Mouse (Mus musculus): ENCODE measurements around the gene Klhl20.
"Not testable (repeated sequence)": the region's sequence is repeated elsewhere in the genome, so short reads cannot be mapped to it uniquely, and the experiment has no call there.

Gene Klhl20

DNA sequence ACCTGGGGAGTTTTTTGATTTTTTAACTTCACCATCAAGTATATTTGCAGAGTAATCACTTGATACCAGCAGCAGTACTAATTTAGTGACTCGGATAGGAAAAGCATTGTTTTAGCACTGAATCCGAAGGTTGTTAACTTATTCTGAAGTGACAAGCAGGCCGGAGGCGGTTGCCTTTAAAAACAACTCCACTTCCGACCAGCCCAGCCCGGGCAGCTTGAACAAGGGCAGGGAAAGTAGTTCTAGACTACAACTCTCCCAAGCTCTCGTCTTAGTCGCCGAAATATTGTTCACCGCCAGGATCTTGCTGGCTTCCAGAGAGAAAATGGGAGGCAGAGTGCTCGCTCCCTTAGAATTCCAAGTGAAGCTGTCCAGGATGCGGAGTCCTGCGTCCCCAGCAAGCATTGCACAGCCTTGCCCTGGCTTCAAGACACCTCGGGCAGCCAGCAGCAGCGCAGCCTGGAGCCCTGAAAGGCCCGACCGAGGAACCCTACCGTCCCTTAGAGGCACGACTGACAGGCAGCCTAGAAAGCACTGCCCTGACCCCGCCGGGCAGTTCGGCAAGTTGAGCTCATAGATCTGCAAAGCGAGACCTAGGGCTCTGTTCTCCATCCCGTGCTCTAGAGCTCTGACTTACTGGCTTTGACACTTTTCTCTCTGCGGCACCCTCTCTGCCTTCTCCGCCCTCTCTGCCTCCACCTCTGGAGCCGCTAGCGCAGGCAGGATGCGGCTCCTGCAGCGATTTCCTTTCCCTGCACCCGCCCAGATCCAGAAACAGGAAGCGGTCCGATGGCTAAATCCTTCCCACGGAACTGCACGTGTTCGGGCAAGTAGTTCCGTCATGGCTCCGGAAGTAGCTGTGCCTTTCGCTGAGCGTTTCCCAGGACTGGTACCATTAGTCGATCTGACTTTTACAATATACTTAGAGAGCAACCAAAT, at the start of gene Klhl20:
Gene Klhl20, minus strand, starts transcription at position 786 of the 939 bp plus-strand sequence.
- in situ Hi-C loops (cut with MboI, MseI): no loop called here

DNA sequence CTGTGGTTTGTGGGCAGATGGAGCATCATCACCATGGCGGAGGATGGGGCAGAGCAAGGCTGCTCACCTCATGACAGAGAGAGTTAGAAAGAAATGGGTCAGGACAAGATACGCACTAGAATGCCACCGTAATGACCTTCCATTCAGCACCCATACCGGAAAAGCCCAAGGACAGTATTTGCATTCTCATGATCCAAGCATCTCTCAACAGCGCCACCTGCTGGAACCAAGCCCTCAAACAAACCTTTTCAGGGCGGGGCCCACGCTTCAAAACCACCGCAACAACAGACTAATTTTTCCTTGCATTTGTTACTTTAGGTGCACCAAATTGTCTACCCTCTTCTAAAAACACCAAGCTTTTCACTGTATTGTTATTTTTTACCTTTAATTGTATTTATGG, 49.4 kb upstream of the Klhl20 start:
- in situ Hi-C loops (cut with MboI, MseI): no loop called here

DNA sequence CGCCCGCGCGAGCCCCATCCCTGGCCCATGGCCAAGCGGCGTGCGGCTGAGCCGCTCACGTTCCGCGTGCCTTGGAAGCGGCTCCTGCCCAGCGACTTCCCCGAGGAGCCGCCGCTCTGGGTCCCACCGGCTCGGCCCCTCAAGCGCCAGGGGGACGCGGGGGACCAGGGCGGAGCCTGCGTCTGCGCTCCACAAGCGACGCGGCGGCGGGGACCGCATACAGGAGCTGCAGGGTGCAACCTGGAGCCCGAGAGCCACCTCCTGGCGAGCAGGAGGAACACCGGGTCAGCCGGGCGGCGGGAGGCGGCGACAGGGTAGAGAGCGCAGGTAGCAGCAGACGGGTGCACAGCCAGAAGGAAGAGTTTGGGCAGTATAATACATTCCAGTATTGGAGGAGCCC, 39.3 kb upstream of the Klhl20 start:
- in situ Hi-C loops (cut with MboI, MseI): no loop called here

DNA sequence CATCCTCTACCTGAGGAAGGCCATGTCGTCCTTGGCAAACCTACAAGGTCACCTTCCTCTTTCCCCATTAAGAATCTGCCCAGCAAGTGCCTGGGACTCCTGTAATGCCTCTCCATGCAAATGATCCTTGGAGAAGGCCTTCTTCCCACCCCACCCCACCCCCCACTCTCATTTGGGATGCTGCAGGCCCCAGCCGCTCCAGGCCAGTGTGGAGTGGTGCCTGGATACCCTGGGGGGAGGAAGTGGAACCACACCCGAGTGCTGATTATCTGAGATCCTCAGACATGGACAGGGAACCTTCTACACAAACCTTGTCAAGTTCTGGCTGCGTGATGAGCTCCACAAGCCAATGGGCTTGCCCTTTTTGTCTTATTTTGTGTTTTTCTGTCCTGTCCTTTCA, 29.0 kb upstream of the Klhl20 start:
- in situ Hi-C loops (cut with MboI, MseI): no loop called here

DNA sequence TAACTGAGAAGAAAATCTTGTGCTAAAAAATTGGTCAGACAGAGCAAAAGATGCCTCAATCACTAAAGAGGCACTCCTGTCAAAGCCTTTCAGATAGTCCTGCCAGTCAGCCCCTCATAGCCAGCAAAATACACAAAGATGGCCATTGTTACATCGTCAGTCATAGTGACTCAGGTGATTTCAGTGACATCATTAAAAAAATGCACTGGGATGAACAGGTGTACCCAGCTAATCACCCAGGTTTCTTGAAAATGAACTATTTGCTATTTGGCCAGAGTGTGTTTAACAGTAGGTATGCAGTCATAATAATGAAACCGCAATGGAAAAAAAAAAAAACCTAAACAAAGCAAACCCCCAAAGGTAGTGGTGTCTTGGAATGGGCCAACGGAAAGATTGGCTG, 27.9 kb upstream of the Klhl20 start, which contains the start of gene Tex50:
Gene Tex50, minus strand, starts transcription at position 101 of the 400 bp plus-strand sequence.
- in situ Hi-C loops (cut with MboI, MseI): no loop called here

DNA sequence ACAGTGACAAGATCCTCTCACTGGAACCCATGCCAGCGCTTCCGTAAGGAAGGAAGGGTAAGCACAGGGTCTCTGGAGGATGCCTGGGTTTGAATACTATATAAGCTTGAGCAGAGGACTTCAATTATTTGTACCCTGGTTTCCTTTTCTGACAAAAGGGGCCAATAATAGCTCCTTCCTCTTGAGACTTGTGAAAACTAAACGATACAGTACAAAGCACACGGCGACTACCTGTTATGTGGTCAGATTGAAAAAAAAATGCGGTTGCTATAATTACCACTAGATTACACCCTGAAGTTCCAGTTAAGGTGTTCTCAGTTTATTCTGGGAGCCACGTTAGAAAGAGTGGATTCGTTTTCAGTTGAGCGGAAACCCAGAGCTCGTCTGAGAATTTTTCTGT, 25.2 kb upstream of the Klhl20 start:
- in situ Hi-C loops (cut with MboI, MseI): no loop called here

DNA sequence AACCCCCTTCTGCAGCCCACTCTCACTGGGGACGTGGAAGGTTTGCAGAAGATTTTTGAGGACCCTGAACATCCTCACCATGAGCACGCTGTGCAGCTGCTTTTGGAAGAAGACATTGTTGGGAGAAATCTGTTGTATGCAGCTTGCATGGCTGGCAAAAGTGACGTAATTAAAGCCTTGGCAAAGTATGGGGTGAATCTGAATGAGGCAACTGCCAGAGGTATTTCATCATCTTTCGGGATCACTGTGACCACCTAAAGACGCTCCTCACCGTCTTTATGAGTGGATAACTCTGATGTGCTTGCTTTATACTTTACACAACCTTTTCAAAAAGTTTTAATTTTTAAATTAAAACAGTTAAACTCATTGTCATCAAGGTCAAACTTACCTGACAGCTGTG, 19.8 kb upstream of the Klhl20 start:
- in situ Hi-C loops (cut with MboI, MseI): no loop called here

DNA sequence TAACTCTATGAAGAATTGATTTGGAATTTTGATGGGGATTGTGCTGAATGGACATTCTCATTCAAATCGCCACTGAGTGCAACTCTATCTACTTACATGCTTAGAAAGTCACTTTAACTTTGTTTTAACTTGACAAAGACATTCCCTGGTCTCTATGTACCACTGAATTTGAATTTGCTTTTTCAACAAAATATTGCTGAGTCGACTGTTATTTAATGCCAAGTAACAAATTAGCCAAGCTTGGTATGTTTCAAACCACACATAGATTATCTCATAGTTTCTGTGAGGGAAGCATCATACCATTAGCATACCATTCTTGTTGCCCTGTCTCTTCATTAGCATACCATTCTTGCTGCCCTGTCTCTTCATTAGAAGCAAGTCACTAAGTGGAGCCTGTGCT, 16.6 kb upstream of the Klhl20 start:
- in situ Hi-C loops (cut with MboI, MseI): no loop called here

DNA sequence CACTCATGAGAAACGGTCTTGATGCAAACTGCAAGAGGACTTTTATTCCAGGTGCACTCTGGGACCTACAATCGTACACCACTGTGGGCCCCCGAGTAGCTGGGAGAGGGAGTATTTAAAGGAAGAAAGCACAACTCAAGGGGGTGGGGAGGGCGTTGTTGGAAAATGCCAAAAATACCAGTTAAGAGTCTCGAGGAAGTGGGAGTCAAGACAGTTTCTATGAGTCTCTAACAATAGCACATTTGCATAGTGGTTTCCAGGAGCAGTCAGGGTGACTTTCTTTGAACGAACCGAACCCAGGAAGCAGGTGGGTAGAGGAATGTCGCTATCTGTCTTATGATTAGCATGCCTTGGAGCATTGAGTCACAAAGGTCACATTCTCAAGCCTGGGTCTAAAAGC, 14.3 kb upstream of the Klhl20 start:
- in situ Hi-C loops (cut with MboI, MseI): not testable (repeated sequence)

DNA sequence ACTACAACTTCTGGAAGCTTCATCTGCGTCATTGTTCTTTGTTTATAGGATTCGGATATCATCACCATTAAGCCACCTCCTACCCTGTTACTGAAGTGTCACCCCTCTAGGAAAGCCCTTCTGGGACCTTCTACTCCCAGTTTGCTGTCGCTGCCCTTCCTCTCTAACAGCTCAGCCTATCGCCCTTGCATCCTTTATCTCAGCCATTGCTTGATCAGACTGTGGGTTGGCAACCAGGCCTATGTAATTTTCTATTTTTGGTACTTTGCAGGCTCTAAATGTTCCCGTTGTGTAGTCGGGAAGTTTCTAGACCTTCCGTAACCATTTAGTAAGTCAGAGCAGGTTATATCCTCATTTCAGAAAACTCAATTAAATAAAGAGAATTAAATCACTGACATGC, 11.9 kb upstream of the Klhl20 start:
- in situ Hi-C loops (cut with MboI, MseI): no loop called here

DNA sequence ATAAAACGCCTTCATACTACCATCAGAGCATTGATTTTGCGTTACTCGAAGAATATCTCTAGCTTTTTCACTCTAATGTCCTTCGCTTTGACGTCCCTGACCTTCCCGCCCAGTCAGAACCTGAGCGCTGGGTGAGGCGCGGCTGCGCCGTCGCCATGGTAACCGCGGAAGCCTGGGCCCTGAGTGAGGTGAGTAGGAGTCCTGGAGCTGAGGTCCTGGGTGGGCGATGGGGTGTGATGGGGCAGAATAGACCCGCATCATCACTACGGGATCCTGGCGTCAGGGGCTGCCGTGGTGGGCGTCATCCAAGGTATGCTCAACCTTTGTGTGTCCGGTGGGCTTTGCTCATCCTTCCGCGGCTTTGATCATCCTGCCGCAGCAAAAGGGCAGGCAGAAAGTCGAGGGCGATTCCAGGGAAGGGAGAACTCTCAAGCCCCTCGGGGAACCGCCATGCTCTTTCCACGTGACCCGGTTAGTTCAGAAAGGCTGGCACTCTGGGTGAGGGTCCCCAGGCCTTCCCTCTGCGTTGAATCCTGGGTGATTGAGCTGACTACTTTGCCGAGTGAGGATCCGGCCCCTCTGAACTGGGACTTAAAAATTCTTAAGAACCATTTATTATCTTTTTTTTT, 11.3 kb upstream of the Klhl20 start, which contains the start of gene Ankrd45:
Gene Ankrd45, plus strand, starts transcription at position 161 of the 629 bp plus-strand sequence.
- in situ Hi-C loops (cut with MboI, MseI): no loop called here

DNA sequence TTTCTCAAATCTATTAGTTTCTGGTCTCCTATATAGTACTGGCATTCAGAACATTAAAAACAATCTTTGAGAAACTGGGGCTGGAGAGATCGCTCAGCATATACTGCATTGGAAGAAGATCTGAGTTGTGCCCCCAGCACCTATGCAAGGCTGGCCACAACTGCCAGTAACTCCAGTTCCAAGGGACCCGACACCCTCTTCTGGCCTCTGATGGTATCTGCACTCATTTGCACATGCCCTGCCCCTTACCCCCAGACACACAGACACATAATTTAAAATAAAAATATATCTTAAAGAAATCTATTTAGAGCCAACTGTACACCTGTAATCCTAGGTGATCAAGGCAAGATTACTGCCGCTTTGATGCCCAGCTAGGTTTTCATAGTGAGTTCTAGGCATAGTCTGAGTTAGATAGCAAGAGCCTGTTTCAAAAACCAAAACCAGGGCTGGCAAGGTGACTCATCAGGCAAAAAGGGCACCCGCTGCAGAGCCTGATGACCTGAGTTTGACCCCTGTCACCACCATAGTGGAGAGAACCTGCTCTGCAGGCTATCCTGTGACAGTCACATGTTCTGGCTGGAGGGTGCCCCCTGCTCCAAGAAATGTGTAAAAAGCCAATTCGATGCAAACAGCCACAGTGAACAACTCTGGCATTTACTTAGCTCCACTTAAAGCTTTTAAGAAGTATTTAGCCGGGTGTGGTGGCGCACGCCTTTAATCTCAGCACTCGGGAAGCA, 8.9 kb upstream of the Klhl20 start:
- in situ Hi-C loops (cut with MboI, MseI): no loop called here

DNA sequence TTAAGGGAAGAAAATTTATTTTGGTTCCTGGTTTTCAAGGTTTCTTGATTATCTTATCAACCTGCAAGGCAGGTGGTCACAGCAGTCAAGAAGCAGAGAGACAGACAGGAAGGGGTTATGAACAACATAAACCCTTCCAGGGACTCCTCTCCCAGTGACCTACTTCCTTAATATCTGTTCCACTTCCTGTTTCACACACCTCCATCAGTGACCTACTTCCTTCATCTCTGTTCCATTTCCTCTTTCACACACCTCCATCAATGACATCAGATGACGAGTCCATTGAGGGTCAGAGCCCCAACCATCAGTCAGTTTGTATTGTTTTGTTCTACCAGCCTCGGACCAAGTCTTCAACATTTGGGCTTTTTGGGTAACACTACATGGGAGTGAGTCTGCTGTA, 8.2 kb upstream of the Klhl20 start:
- in situ Hi-C loops (cut with MboI, MseI): no loop called here

DNA sequence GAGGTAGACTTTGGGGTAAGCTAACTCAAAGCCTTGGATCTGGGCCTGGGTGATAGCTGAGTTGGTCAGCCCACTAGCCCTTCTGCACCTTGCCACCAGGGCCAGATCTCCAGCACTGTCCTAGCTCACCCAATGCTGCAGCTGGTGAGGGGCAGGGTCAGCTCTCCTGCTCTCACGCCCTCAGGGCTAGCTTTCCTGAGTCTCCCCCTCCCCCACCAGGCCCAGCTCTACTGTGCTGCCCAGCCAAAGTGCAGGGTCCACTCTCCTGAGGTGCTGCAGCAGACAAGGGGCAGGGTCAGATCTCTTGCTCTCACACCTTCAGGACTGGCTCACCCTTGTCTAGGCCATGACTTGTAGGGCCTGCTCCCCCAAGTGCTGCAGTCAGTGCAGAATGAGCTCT, 4.8 kb downstream of the Klhl20 start:
- in situ Hi-C loops (cut with MboI, MseI): no loop called here

DNA sequence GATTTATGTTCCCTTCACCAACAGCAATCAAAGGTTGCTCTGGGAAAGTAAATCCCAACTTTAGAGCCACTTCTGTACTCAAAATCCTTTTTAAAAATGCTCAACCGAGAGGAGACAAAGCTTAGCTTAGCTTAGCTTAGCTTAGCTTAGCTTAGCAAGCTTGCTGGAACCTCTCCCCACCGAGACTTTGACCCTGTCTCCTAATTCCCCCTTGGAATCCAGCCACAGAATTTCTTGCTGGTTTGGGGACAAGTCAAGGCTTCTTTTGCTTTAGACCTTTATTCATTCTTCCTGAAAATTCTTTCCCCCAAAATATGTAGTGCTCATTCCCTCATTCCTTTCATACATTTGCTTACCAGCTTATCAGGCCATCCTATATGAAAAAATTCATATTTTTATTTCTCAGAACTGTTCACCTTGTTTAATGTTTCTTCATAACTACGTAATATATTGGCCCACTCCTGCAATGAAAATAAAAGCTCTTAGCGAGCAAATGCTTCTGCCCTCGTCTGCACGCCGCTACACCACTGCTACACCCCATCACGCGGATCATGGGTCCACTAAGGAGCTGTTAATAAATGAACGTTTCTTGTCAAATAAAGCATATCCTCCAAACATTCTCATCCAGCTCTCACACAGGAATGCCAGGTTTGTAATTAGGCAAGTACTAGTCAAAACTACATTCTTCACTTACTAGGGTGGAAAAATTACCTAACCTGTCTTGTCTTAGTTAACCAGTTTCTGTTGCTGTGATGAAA, 8.5 kb downstream of the Klhl20 start:
- in situ Hi-C loops (cut with MboI, MseI): no loop called here

DNA sequence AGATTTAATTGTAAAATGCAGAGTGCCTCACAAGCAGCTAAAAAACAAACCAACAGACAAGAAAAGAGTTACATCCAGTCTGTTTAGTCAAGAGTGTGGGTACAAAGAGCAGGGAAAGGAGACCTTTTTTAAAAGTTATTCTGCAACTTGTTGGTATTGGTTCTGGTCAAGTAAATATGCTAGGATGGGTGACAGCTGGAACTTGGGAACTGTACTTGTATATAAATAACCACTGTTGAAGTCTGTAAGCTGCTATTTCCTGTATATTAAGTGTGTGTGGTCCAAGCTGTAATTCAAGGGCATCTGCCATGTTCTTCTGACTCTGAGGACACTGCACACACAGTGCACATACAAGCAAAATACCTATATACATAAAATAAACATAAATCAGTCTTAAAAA, 16.7 kb downstream of the Klhl20 start:
- in situ Hi-C loops (cut with MboI, MseI): no loop called here

DNA sequence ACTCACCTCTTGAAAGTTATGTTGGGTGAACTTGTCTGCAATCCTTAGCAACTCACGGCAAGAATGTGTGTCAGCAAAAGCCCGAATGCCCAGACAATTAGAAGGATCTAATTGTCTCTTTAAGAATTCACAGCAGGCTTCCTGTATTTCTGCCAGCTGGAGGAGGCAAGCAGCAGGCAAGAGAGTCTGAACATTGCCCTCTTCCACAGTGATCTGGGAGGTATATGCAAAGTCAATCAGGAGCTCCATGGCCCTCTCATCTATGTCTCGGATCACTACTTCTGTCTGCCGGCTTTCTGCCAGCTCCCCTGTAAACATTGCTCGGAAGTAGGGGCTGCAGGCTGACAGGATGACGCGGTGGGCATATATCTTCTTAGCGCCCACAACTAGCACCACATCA, 22.1 kb downstream of the Klhl20 start:
- in situ Hi-C loops (cut with MboI, MseI): no loop called here

DNA sequence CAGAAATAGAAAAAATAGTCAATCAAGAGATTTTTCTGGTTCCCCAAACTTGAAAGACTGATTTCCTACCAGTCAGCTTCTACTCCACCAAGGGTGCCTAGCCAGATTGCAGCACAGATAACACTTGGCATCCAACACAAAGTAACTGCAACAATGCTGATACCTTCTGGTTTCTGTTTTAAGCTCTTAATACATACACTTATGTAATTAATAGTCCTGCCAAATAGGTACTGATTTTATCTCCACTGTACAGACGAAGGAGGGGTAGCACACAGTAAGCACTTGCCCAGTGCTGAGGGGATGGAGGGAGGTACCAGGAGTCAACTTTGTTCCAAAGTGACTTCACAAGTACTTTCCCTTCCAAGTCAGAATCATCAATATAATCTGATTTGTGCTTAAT, 27.5 kb downstream of the Klhl20 start:
- in situ Hi-C loops (cut with MboI, MseI): no loop called here

DNA sequence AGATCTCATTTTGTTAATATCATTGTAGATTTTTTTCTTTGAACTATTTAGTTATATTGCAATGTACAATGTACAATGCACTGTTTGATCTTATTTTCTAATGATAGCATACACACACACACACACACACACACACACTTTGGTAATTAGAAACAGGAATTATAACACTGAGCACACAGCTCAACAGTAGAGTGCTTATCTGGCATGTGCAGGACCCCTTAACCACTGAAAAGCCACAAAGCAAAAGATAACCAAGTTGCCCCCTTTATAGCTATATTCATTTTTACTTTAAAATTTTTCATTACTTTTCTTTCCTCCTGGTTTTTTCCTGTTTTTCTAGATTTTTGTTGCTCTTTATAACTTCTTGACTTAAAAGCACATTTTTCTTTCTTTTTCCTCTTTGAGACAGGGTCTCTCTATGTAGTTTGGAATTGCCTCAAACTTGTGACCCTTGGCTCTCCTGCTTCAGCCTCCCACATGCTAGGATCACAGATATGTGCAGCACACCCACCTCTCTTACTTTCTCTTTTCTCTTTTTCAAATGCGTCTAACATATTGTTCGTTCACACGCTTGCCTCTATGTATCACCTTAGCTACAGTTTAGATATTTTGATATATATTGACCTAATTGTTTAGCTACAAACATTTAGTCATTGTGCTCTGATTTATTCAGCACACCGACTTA, 31.4 kb downstream of the Klhl20 start:
- in situ Hi-C loops (cut with MboI, MseI): no loop called here

DNA sequence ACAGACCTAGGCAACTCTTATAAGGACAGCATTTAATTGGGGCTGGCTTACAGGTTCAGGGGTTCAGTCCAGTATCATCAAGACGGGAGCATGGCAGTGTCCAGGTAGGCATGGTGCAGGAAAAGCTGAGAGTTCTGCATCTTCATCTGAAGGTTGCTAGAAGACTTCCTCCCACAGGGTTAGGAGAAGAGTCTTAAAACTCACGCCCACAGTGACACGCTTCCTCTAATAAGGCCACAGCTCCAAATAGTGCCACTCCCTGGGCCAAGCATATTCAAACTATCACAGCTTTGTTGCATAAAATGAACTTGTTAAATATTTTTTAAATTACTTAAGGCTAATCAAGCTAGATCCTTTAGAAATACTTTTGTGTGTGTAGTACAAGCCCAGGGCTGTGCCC, 54.1 kb downstream of the Klhl20 start:
- in situ Hi-C loops (cut with MboI, MseI): no loop called here

DNA sequence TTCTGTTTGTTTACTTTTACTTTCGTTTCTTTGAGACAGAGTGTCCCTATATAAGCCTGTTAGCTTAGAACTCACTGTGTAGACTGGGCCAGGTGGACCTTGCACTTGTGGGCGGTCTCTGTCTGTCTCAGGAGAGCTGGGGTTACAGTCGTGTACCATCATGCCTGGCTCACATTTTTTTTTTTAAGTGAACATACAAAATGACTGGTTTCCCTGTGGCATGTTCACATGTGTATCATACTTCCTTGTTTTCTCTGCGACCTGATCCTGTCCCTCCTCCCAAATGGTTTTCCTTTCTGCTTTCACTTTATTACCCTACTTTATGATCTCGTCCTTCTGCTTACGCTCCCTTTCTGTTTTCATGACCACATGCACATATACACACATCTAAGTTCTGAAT, 55.1 kb downstream of the Klhl20 start:
- in situ Hi-C loops (cut with MboI, MseI): no loop called here
